Mouse (Mus musculus): ENCODE measurements around the gene Plscr1.

- no peak for TF ChIP-seq CTCF (IDR thresholded peaks at IDR 0.05; ENCODE audit: insufficient read depth, low read depth, low read length)
- TF ChIP-seq POLR2A (IDR thresholded peaks at IDR 0.05; ENCODE audit: insufficient read depth, low read depth, low read length) = no peak
Observed at GRCm38 (mm10) chr9:92266558-92267171, 17.1 kb downstream of the Plscr1 start.
